Mouse (Mus musculus) hindbrain, embryonic 11.5 days (tissue): ENCODE data around the gene Grb7. TPM values are rescaled to one million over a fixed set of nuclear protein-coding genes. Genes with fewer than 3 reads are reported as not detected.

Source experiments
- ATAC-seq: fragments of 200-750 bp; cut with Nextera tagmentation; 2 replicates; pipeline ENCODE4 v1.8.0; 2017; ENCODE audit warnings: mild to moderate bottlenecking, moderate TSS enrichment, moderate library complexity; ENCODE audit not compliant: low FRiP score
- DNase-seq: peaks from one replicate; pipeline ENCODE4 v3.0.0-alpha.2; 2015; ENCODE audit warnings: low spot score
- H3K27ac ChIP-seq: fragments of 300-500 bp; sonication (generic); 2 replicates; pipeline ENCODE4 v1.5.1; 2014; ENCODE audit warnings: mild to moderate bottlenecking, low read depth, low read length
- H3K27me3 ChIP-seq: fragments of 300-500 bp; sonication (generic); 2 replicates; pipeline ENCODE4 v1.6.1; 2014; ENCODE audit warnings: mild to moderate bottlenecking, low read length, moderate library complexity, mixed read lengths; ENCODE audit not compliant: control insufficient read depth, insufficient read depth
- H3K36me3 ChIP-seq: fragments of 300-500 bp; sonication (generic); 2 replicates; pipeline ENCODE4 v1.6.1; 2014; ENCODE audit warnings: mild to moderate bottlenecking, low read length, moderate library complexity, mixed read lengths; ENCODE audit not compliant: control insufficient read depth, insufficient read depth
- H3K4me1 ChIP-seq: fragments of 300-500 bp; sonication (generic); replicated peaks from 2 replicates; pipeline ENCODE4 v1.6.1; 2014; ENCODE audit warnings: low read length, mixed read lengths; ENCODE audit not compliant: control insufficient read depth, insufficient read depth
- H3K4me2 ChIP-seq: fragments of 300-500 bp; sonication (generic); replicated peaks from 2 replicates; pipeline ENCODE4 v1.6.1; 2014; ENCODE audit warnings: mild to moderate bottlenecking, low read depth, low read length
- H3K4me3 ChIP-seq: fragments of 300-500 bp; sonication (generic); 2 replicates; pipeline ENCODE4 v1.5.1; 2014; ENCODE audit warnings: low read depth, low read length
- H3K9ac ChIP-seq: fragments of 300-500 bp; sonication (generic); 2 replicates; pipeline ENCODE4 v1.6.1; 2014; ENCODE audit warnings: low read depth, low read length
- H3K9me3 ChIP-seq: fragments of 300-500 bp; sonication (generic); 2 replicates; pipeline ENCODE4 v1.6.1; 2016; ENCODE audit warnings: low read length; ENCODE audit not compliant: control insufficient read depth
- WGBS: fragments of 180-500 bp; shearing (Covaris S2); extraction: QIAGEN DNeasy Blood & Tissue Kit; methylation state at CpG from one replicate; pipeline ENCODE4 v1.1.7; 2014; 5-methylcytosine and 5-hydroxymethylcytosine counted together
- polyA plus RNA-seq: library from polyadenylated mRNA; unstranded; fragments of >200 nt; fragmentation: Nextera tagmentation; extraction: Ambion mirVana; gene quantifications from 2 replicates; pipeline ENCODE4 v1.2.1, GENCODE M21; 2014

The Grb7 gene
- polyA plus RNA-seq, 1 experiment from 2014 or later: 2.1 TPM

GRCm38 (mm10) chr11:98412797-98413301, 33.3 kb upstream of the Grb7 start:
- WGBS: 1% methylated on average over 40 of the region's 40 CpGs
- peak overlapping the region; percentile 24; the same call in 1 of the 2 replicates for H3K27ac ChIP-seq
- peak overlapping the region; percentile 79 for H3K4me3 ChIP-seq
- peak overlapping the region; percentile 83 for H3K9ac ChIP-seq
- ATAC-seq (peak; percentile 37; the same call in 1 of the 2 replicates), DNase-seq (peak; percentile 58)
- no peaks in the 10 kb centered on the region for H3K36me3 ChIP-seq
- peaks cover 4% of the 10 kb centered on the region for H3K4me1 ChIP-seq
- peaks cover 5% of the 10 kb centered on the region; the same call in 1 of the 2 replicates for H3K27me3 ChIP-seq
- no peaks in the 10 kb centered on the region for H3K9me3 ChIP-seq
- peak overlapping the region; percentile 99 for H3K4me2 ChIP-seq

GRCm38 (mm10) chr11:98413731-98414130, 32.5 kb upstream of the Grb7 start:
- Histone ChIP-seq H3K4me2 (peak overlapping the region; percentile 99), H3K9ac (no peak overlapping the region), H3K27me3 (peaks cover 5% of the 10 kb centered on the region; the same call in 1 of the 2 replicates), H3K36me3 (no peaks in the 10 kb centered on the region), H3K27ac (no peak overlapping the region), H3K4me3 (peak overlapping the region; percentile 79), H3K9me3 (no peaks in the 10 kb centered on the region), H3K4me1 (peaks cover 4% of the 10 kb centered on the region)
- ATAC-seq: no peak
- WGBS: 20% methylated on average over 7 of the region's 7 CpGs
- peak; percentile 14 for DNase-seq

GRCm38 (mm10) chr11:98414162-98414561, 32.0 kb upstream of the Grb7 start:
- Histone ChIP-seq H3K27ac (no peak overlapping the region), H3K4me2 (no peak overlapping the region), H3K27me3 (peaks cover 5% of the 10 kb centered on the region; the same call in 1 of the 2 replicates), H3K36me3 (no peaks in the 10 kb centered on the region), H3K9ac (no peak overlapping the region), H3K4me1 (peaks cover 4% of the 10 kb centered on the region), H3K9me3 (no peaks in the 10 kb centered on the region), H3K4me3 (no peak overlapping the region)
- ATAC-seq (no peak), DNase-seq (no peak)
- 10% methylated on average over 2 of the region's 2 CpGs for WGBS

GRCm38 (mm10) chr11:98417074-98417473, 29.1 kb upstream of the Grb7 start:
- no peaks in the 10 kb centered on the region for H3K36me3 ChIP-seq
- no peak overlapping the region for H3K4me2 ChIP-seq
- no peak overlapping the region for H3K9ac ChIP-seq
- no peaks in the 10 kb centered on the region; the same call in 1 of the 2 replicates for H3K4me1 ChIP-seq
- no peaks in the 10 kb centered on the region for H3K27me3 ChIP-seq
- no peak overlapping the region for H3K4me3 ChIP-seq
- H3K27ac ChIP-seq: no peak overlapping the region
- ATAC-seq (no peak), DNase-seq (no peak)
- 89% methylated on average over 1 of the region's 1 CpGs for WGBS
- no peaks in the 10 kb centered on the region for H3K9me3 ChIP-seq

- Histone ChIP-seq H3K4me1 (no peaks in the 10 kb centered on the region; the same call in 1 of the 2 replicates), H3K4me2 (no peak overlapping the region), H3K27ac (no peak overlapping the region), H3K9me3 (no peaks in the 10 kb centered on the region), H3K9ac (no peak overlapping the region), H3K27me3 (no peaks in the 10 kb centered on the region), H3K36me3 (no peaks in the 10 kb centered on the region), H3K4me3 (no peak overlapping the region)
- no peak for DNase-seq
- 62% methylated on average over 5 of the region's 6 CpGs for WGBS
- ATAC-seq: no peak
These were observed 27.9 kb upstream of the Grb7 start for GRCm38 (mm10) chr11:98418273-98418672.

GRCm38 (mm10) chr11:98418939-98419547, 27.2 kb upstream of the Grb7 start:
- H3K9ac ChIP-seq: no peak overlapping the region
- H3K4me3 ChIP-seq: no peak overlapping the region
- no peaks in the 10 kb centered on the region; the same call in 1 of the 2 replicates for H3K4me1 ChIP-seq
- DNase-seq (no peak), ATAC-seq (no peak)
- no peak overlapping the region for H3K27ac ChIP-seq
- H3K27me3 ChIP-seq: no peaks in the 10 kb centered on the region
- no peak overlapping the region for H3K4me2 ChIP-seq
- 78% methylated on average over 10 of the region's 10 CpGs for WGBS
- H3K9me3 ChIP-seq: no peaks in the 10 kb centered on the region
- H3K36me3 ChIP-seq: no peaks in the 10 kb centered on the region

GRCm38 (mm10) chr11:98426592-98426991, 19.6 kb upstream of the Grb7 start:
- no peaks in the 10 kb centered on the region for H3K9me3 ChIP-seq
- DNase-seq (no peak), ATAC-seq (no peak)
- H3K4me2 ChIP-seq: no peak overlapping the region
- no peak overlapping the region for H3K9ac ChIP-seq
- no peaks in the 10 kb centered on the region for H3K27me3 ChIP-seq
- WGBS: 96% methylated on average over 7 of the region's 7 CpGs
- no peaks in the 10 kb centered on the region for H3K4me1 ChIP-seq
- H3K36me3 ChIP-seq: no peaks in the 10 kb centered on the region
- H3K27ac ChIP-seq: no peak overlapping the region
- no peak overlapping the region for H3K4me3 ChIP-seq

- WGBS: 89% methylated on average over 5 of the region's 5 CpGs
- H3K4me1 ChIP-seq: no peaks in the 10 kb centered on the region
- DNase-seq: no peak
- no peaks in the 10 kb centered on the region for H3K27me3 ChIP-seq
- no peak overlapping the region for H3K27ac ChIP-seq
- H3K4me2 ChIP-seq: no peak overlapping the region
- no peak overlapping the region for H3K9ac ChIP-seq
- H3K9me3 ChIP-seq: no peaks in the 10 kb centered on the region
- ATAC-seq: no peak
- no peaks in the 10 kb centered on the region for H3K36me3 ChIP-seq
- H3K4me3 ChIP-seq: no peak overlapping the region
These were observed 17.8 kb upstream of the Grb7 start for GRCm38 (mm10) chr11:98428436-98428835.
